Mouse (Mus musculus) stomach, postnatal 0 days (tissue): ENCODE measurements around the gene Sdhd. TPM values are rescaled to one million over a fixed set of nuclear protein-coding genes. Genes with fewer than 3 reads are reported as not detected.
A peak's percentile ranks its signal among the peaks of the same experiment; 100 is the strongest.

Experiments
- ATAC-seq: fragments of 200-750 bp; cut with Nextera tagmentation; 2 replicates; pipeline ENCODE4 v1.8.0; 2017; ENCODE audit not compliant: low FRiP score, low TSS enrichment
- DNase-seq: peaks from one replicate; pipeline ENCODE4 v3.0.0-alpha.2; 2016; ENCODE audit warnings: low spot score
- H3K27ac ChIP-seq: fragments of 300-500 bp; sonication (generic); replicated peaks from 2 replicates; pipeline ENCODE4 v1.5.1; 2014; ENCODE audit warnings: mild to moderate bottlenecking, control low read depth
- H3K27me3 ChIP-seq: fragments of 300-500 bp; sonication (generic); 2 replicates; pipeline ENCODE4 v1.6.1; 2014; ENCODE audit warnings: low read length; ENCODE audit not compliant: control insufficient read depth, insufficient read depth
- H3K36me3 ChIP-seq: fragments of 300-500 bp; sonication (generic); 2 replicates; pipeline ENCODE4 v1.6.1; 2014; ENCODE audit warnings: low read length, mixed read lengths; ENCODE audit not compliant: control insufficient read depth, insufficient read depth
- H3K4me1 ChIP-seq: fragments of 300-500 bp; sonication (generic); replicated peaks from 2 replicates; pipeline ENCODE4 v1.6.1; 2014; ENCODE audit warnings: antibody characterized with exemption; ENCODE audit not compliant: control insufficient read depth, insufficient read depth
- H3K4me2 ChIP-seq: fragments of 300-500 bp; sonication (generic); replicated peaks from 2 replicates; pipeline ENCODE4 v1.6.1; 2014; ENCODE audit warnings: low read depth, mild to moderate bottlenecking, control low read depth, moderate library complexity
- H3K4me3 ChIP-seq: fragments of 300-500 bp; sonication (generic); 2 replicates; pipeline ENCODE4 v1.5.1; 2014; ENCODE audit warnings: low read depth, low read length, control low read depth
- H3K9ac ChIP-seq: fragments of 300-500 bp; sonication (generic); 2 replicates; pipeline ENCODE4 v1.6.1; 2014; ENCODE audit warnings: mild to moderate bottlenecking, low read length, control low read depth, mixed read lengths
- H3K9me3 ChIP-seq: fragments of 300-500 bp; sonication (generic); 2 replicates; pipeline ENCODE4 v1.6.1; 2016; ENCODE audit warnings: low read length; ENCODE audit not compliant: control insufficient read depth
- CTCF ChIP-seq: IDR thresholded peaks from 2 replicates; pipeline ENCODE4 v1.5.1; 2016; ENCODE audit warnings: antibody characterized with exemption, low read depth, mild to moderate bottlenecking, moderate library complexity
- EP300 ChIP-seq: optimal IDR thresholded peaks from 2 replicates; pipeline ENCODE3; 2016; ENCODE audit warnings: antibody characterized with exemption
- WGBS: fragments of 180-500 bp; shearing (Covaris S2); extraction: QIAGEN DNeasy Blood & Tissue Kit; methylation state at CpG from one replicate; pipeline ENCODE4 v1.1.7; 2014; 5-methylcytosine and 5-hydroxymethylcytosine counted together
- polyA plus RNA-seq: library from polyadenylated mRNA; unstranded; fragments of >200 nt; fragmentation: Nextera tagmentation; extraction: Ambion mirVana; gene quantifications from 2 replicates; pipeline ENCODE4 v1.2.1, GENCODE M21; 2015

Gene Sdhd
- polyA plus RNA-seq, 1 experiment from 2014 or later: 428 TPM

DNA sequence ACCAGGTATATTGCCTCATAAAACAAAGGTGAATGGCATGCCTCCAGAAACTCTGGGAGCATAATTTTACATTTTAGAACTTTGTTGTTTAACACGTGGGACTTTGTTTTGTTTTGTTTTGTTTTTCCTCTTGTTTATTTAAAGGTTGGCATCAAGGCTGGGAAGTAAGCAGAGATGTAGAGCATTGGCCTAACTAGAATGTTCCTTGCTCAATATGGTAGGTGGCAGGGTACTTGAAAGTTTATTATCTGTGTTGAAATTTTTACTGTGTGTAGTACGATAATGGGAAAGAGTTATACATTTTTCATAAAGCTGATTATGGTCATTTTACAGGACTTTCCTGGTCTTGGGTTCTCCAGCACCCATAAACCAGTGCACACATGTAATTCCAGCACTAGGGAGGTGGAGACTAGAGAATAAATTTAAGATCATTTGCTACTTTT is 41.7 kb downstream of the Sdhd start:
- WGBS: 77% methylated on average over 2 of the region's 2 CpGs
- Histone ChIP-seq H3K4me1 (no peaks in the 10 kb centered on the region), H3K27me3 (no peaks in the 10 kb centered on the region), H3K9me3 (no peaks in the 10 kb centered on the region), H3K4me3 (no peak overlapping the region), H3K4me2 (no peak overlapping the region), H3K9ac (no peak overlapping the region), H3K27ac (no peak overlapping the region), H3K36me3 (no peaks in the 10 kb centered on the region)
- TF ChIP-seq CTCF (no peak), EP300 (no peak)
- ATAC-seq (no peak), DNase-seq (no peak)

DNA sequence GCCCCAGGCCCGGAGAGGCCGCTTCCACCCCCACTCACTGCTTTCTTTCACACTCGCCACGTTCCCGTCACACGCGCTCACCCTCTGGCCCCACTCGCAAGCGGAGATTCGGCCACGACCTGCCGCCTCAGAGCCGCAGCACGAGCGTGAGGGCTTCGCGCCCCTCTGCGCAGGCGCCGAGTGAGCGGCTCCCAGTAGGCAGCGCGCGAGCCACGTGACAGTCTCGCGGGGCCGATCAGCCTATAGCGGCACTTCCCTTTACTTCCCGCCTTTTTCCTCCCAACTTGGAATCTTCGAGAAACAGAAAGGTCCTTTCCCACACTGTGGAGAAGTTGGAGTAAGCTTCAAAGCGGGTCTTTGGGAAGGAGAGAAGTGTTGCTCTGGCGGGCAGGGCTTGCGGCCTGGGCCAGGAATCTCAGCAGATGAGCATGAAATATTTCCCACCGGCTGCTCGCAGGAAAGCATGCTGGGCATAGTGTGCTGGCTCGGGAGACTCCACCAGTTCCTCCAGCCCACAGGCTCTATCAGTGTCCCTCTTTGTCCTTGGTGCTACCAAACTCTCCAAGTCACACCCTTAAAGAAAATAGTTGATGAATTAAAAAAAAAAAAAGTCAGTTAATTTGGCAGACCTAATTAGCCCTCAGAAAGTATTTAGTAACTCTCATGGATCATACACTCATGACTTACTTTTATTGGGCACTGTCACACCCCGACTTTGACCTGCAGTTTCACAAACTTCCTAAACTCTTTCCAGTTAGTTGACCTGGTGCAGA is 42.3 kb downstream of the Sdhd start, which contains the start of gene Tex12:
Tex12 (minus strand) TSS at position 181 of the 773 bp plus-strand sequence.
- no peak within 1 kb of the TSS for H3K4me3 ChIP-seq
- H3K9ac ChIP-seq: no peak within 1 kb of the TSS
- H3K27ac ChIP-seq: no peak within 1 kb of the TSS

DNA sequence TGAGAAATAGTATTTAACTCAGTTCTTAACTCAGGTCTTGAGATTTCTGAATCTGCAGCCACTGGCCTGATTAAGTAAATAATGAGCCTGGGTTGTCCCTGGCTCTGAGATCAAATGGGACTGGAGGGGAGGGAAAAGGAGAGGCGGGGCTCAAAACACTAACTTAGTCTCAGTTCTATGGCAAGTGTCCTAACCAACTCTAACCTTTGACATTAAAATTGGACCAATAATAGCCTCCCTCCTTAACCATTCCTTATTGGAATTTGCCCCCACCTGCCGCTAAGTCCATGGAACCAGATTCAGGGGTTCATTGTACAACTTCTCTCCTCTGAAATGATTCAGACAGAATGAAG is 48.5 kb downstream of the Sdhd start, which contains the start of gene Bco2:
Bco2 (minus strand) TSS at position 88 of the 353 bp plus-strand sequence.
- Histone ChIP-seq H3K36me3 (no peaks in the 10 kb centered on the region), H3K27me3 (no peaks in the 10 kb centered on the region), H3K4me2 (peak within 1 kb of the TSS; percentile 41), H3K4me1 (no peaks in the 10 kb centered on the region), H3K4me3 (peak within 1 kb of the TSS; percentile 6; the same call in 1 of the 2 replicates), H3K27ac (peak within 1 kb of the TSS; percentile 56), H3K9ac (0 out of 2 replicates have a peak within 1 kb of the TSS, but pooled peaks have one; percentile 13), H3K9me3 (no peaks in the 10 kb centered on the region)
- 25% methylated on average over 2 of the region's 2 CpGs for WGBS
- peak; percentile 70 for ATAC-seq
- peak; percentile 39 for DNase-seq
- no peak for TF ChIP-seq EP300
- no peak for TF ChIP-seq CTCF

More for the DNA sequence above, 42.3 kb downstream of the Sdhd start, which contains the start of gene Tex12:
- Histone ChIP-seq H3K9me3 (no peaks in the 10 kb centered on the region), H3K27me3 (no peaks in the 10 kb centered on the region), H3K36me3 (no peaks in the 10 kb centered on the region), H3K4me1 (no peaks in the 10 kb centered on the region), H3K4me2 (no peak within 1 kb of the TSS)
- no peak for TF ChIP-seq EP300
- TF ChIP-seq CTCF: no peak
- DNase-seq: no peak
- ATAC-seq: no peak
- WGBS: 84% methylated on average over 38 of the region's 38 CpGs

DNA sequence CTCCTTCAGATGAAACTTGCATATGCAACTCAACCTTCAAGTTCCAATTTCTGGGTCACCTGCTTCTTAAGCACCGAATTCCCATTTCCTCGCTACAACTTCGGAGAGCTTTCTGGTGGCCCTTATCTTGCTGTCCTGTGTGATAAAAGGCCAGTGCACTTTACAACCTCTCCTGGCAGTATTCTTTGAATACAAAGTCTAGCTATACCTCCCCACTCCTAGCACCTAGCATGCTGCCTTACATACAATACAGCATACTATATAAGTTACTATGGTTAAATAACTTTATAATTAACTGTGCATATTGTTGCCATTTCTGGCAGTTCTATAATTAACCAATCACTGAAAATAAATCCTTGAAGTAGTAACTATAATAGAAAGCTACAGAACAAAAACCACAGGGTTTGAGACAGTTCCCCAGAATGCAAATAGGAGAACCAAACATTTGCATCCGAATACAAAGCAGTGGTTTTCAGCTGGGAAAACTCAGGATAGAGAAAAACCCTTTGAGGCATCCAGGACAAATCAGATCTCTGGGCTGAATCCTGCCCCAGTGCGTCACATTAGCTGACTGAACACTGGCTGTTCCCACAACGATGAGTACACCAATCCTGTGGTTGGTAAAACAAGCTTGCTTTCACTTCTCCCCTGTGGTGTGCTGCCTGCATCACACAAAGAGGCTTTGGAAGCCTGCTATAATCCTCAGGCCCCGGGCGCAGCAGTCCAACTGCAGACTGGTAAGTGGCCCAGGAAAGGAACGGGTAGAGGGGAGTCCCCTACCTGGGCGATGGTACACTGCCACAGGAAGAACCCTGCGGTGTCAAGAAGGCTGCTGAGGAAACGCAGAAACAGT is 49.1 kb downstream of the Sdhd start, which contains the start of gene Il18:
Il18 (plus strand) TSS at position 587 of the 853 bp plus-strand sequence.
- Histone ChIP-seq H3K27ac (peak within 1 kb of the TSS; percentile 56), H3K4me1 (no peaks in the 10 kb centered on the region), H3K9me3 (no peaks in the 10 kb centered on the region), H3K9ac (0 out of 2 replicates have a peak within 1 kb of the TSS, but pooled peaks have one; percentile 13), H3K36me3 (no peaks in the 10 kb centered on the region), H3K27me3 (no peaks in the 10 kb centered on the region), H3K4me2 (peak within 1 kb of the TSS; percentile 41), H3K4me3 (peak within 1 kb of the TSS; percentile 6; the same call in 1 of the 2 replicates)
- 24% methylated on average over 12 of the region's 12 CpGs for WGBS
- TF ChIP-seq EP300 (no peak), CTCF (no peak)
- DNase-seq (peak; percentile 46), ATAC-seq (peak; percentile 80)

DNA sequence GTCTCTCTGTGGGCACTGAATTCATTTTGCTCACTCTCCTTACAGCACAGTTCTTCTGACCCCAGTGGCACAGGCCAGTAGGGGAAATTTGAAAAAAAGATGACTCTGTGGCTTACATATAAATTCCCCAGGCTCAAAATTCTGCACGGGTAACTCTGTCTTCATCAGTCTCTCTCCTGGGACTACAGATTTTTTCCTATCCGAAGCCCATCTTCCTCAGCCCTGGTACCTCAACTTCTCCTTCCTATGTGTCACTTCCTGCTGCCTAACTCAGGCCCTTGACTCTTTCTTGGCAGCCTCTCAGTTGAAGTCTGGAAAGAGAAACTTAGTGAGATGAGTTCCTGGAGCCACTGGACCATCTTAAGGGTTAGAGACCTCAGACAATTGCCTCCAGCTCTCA is 50.1 kb downstream of the Sdhd start:
- no peak for ATAC-seq
- no peaks in the 10 kb centered on the region for H3K4me1 ChIP-seq
- H3K27ac ChIP-seq: no peak overlapping the region
- no peaks in the 10 kb centered on the region for H3K36me3 ChIP-seq
- no peak for DNase-seq
- H3K9me3 ChIP-seq: no peaks in the 10 kb centered on the region
- no peak for TF ChIP-seq EP300
- no peak for TF ChIP-seq CTCF
- H3K4me3 ChIP-seq: no peak overlapping the region
- WGBS: 61% methylated on average over 2 of the region's 2 CpGs
- no peaks in the 10 kb centered on the region for H3K27me3 ChIP-seq
- no peak overlapping the region for H3K9ac ChIP-seq
- no peak overlapping the region for H3K4me2 ChIP-seq
